Mouse (Mus musculus) kidney, adult 10 weeks (tissue): ENCODE measurements around the gene Lxn. TPM values are rescaled to one million over a fixed set of nuclear protein-coding genes. Genes with fewer than 3 reads are reported as not detected.

ENCODE experiments used
- polyA plus RNA-seq: library from polyadenylated mRNA; stranded (reverse); fragments of 350-450 nt; fragmentation: Illumina TruSeq; extraction: RNeasy Lipid Tissue Mini Kit (QIAGEN cat#74804); gene quantifications from one replicate; pipeline ENCODE4 v1.2.3, GENCODE M21; 2014; ENCODE audit warnings: low read depth, low replicate concordance

Lxn gene
- 13.3 TPM for polyA plus RNA-seq

GRCm38 (mm10) chr3:67463450-67464372 is at the start of gene Lxn:
Lxn (minus strand) TSS chr3:67463926.

GRCm38 (mm10) chr3:67429999-67430380 is 33.7 kb downstream of the Lxn start, which contains the start of gene Gfm1:
Gfm1 (plus strand) TSS chr3:67430096.

Other genes with a start within 250 kb of the Lxn start
- 1.1 TPM for gene Mlf1, start 89.8 kb downstream of the Lxn start, polyA plus RNA-seq
- not detected for gene Gm17402, start 88.8 kb downstream of the Lxn start, polyA plus RNA-seq
- gene Gfm1, start 33.8 kb downstream of the Lxn start, polyA plus RNA-seq, result 158 TPM
- gene Rarres1, start 51.6 kb upstream of the Lxn start, polyA plus RNA-seq, result 1.5 TPM
- 691 TPM for gene Mfsd1, start 118.8 kb upstream of the Lxn start, polyA plus RNA-seq